Mouse (Mus musculus) left cerebral cortex, adult 2 months (tissue): ENCODE data around the gene Ano3. TPM values are rescaled to one million over a fixed set of nuclear protein-coding genes. Genes with fewer than 3 reads are reported as not detected.
A peak's percentile ranks its signal among the peaks of the same experiment; 100 is the strongest.

ENCODE experiments used
- DNase-seq, 2 experiments: peaks; one replicate each; pipeline ENCODE4 v3.0.0; 2021 to 2022; ENCODE audit warnings: low spot score in 2 of 2, mixed read lengths in 1 of 2; ENCODE audit errors: extremely low spot score in 1 of 2
- H3K27ac ChIP-seq: fragments of 200-600 bp; 2 replicates; pipeline ENCODE4 v1.8.1; 2022
- H3K4me3 ChIP-seq: fragments of 200-600 bp; 2 replicates; pipeline ENCODE4 v1.8.1; 2022
- CTCF ChIP-seq: fragments of 200-600 bp; IDR thresholded peaks from 2 replicates; pipeline ENCODE4 v1.8.1; 2022; ENCODE audit warnings: antibody characterized with exemption, mild to moderate bottlenecking, moderate library complexity
- intact Hi-C: fragments of 180-260 bp; cut with DNase I; formaldehyde crosslinking; loops from one replicate; pipeline ENCODE4 v1.15.1; 2025
- total RNA-seq, 2 experiments: library from RNA; stranded (reverse); gene quantifications; 2 replicates each; pipeline ENCODE4 v1.2.3; 2021

Ano3 gene
- total RNA-seq, 2 experiments from 2014 or later = 70.7 to 77.1 TPM

- DNase-seq = no peak
- no peak for TF ChIP-seq CTCF
- intact Hi-C loops = loop anchor here (1.0 kb wide), 1 partner anchor 90 kb away; no protein-coding TSS in a partner anchor
- Histone ChIP-seq H3K4me3 (no peak overlapping the region), H3K27ac (peak overlapping the region; percentile 55; the same call in 1 of the 2 replicates)
Observed at GRCm38 (mm10) chr2:110806302-110807093, 144.2 kb downstream of the Ano3 start.

GRCm38 (mm10) chr2:110795928-110796327 is 154.8 kb downstream of the Ano3 start:
- intact Hi-C loops = no loop called here
- Histone ChIP-seq H3K4me3 (no peak overlapping the region), H3K27ac (no peak overlapping the region)
- no peak for TF ChIP-seq CTCF
- no peak for DNase-seq

GRCm38 (mm10) chr2:110795433-110795832 is 155.3 kb downstream of the Ano3 start:
- Histone ChIP-seq H3K27ac (no peak overlapping the region), H3K4me3 (no peak overlapping the region)
- no peak for TF ChIP-seq CTCF
- intact Hi-C loops = no loop called here
- no peak for DNase-seq

- no peak overlapping the region for H3K4me3 ChIP-seq
- no peak for DNase-seq
- H3K27ac ChIP-seq = no peak overlapping the region
- TF ChIP-seq CTCF = no peak
- intact Hi-C loops = no loop called here
Observed at GRCm38 (mm10) chr2:110787396-110787795, 163.3 kb downstream of the Ano3 start.

- Histone ChIP-seq H3K4me3 (no peak overlapping the region), H3K27ac (no peak overlapping the region)
- no peak for TF ChIP-seq CTCF
- intact Hi-C loops = no loop called here
- DNase-seq = no peak
Observed at GRCm38 (mm10) chr2:110759434-110759833, 191.3 kb downstream of the Ano3 start.

GRCm38 (mm10) chr2:110757556-110757955 is 193.2 kb downstream of the Ano3 start:
- no peak for TF ChIP-seq CTCF
- DNase-seq = no peak
- Histone ChIP-seq H3K4me3 (no peak overlapping the region), H3K27ac (no peak overlapping the region)
- intact Hi-C loops = no loop called here

- Histone ChIP-seq H3K4me3 (no peak overlapping the region), H3K27ac (no peak overlapping the region)
- no peak for TF ChIP-seq CTCF
- DNase-seq = no peak
- intact Hi-C loops = no loop called here
Observed at GRCm38 (mm10) chr2:110740493-110740892, 210.2 kb downstream of the Ano3 start.

GRCm38 (mm10) chr2:110739781-110740180 is 210.9 kb downstream of the Ano3 start:
- no peak for DNase-seq
- intact Hi-C loops = no loop called here
- TF ChIP-seq CTCF = no peak

GRCm38 (mm10) chr2:110737981-110738380 is 212.7 kb downstream of the Ano3 start:
- Histone ChIP-seq H3K27ac (no peak overlapping the region; the same call in 1 of the 2 replicates), H3K4me3 (no peak overlapping the region)
- TF ChIP-seq CTCF = no peak
- no peak for DNase-seq
- intact Hi-C loops = no loop called here

More at GRCm38 (mm10) chr2:110739781-110740180, 210.9 kb downstream of the Ano3 start:
- no peak overlapping the region for H3K27ac ChIP-seq
- no peak overlapping the region for H3K4me3 ChIP-seq

- no peak for DNase-seq
- intact Hi-C loops = no loop called here
- TF ChIP-seq CTCF = no peak
- no peak overlapping the region for H3K4me3 ChIP-seq
- peak overlapping the region; percentile 68 for H3K27ac ChIP-seq
Observed at GRCm38 (mm10) chr2:110737236-110737635, 213.5 kb downstream of the Ano3 start.

GRCm38 (mm10) chr2:110726106-110726505 is 224.6 kb downstream of the Ano3 start:
- no peak for TF ChIP-seq CTCF
- intact Hi-C loops = loop anchor here (10.0 kb wide), 1 partner anchor 219 kb away; no protein-coding TSS in a partner anchor
- DNase-seq = no peak

GRCm38 (mm10) chr2:110722208-110722607 is 228.5 kb downstream of the Ano3 start:
- no peak overlapping the region for H3K4me3 ChIP-seq
- no peak for TF ChIP-seq CTCF
- H3K27ac ChIP-seq = peak overlapping the region; percentile 36; the same call in 1 of the 2 replicates
- intact Hi-C loops = loop anchor here (10.0 kb wide), 1 partner anchor 223 kb away; no protein-coding TSS in a partner anchor
- no peak for DNase-seq

More at GRCm38 (mm10) chr2:110726106-110726505, 224.6 kb downstream of the Ano3 start:
- no peak overlapping the region for H3K27ac ChIP-seq
- no peak overlapping the region for H3K4me3 ChIP-seq
